Mouse (Mus musculus) T-cell, adult 2 months (primary cell): ENCODE results near the gene Tmem161b.
"Not testable (repeated sequence)": the region's sequence is repeated elsewhere in the genome, so short reads cannot be mapped to it uniquely, and the experiment has no call there.

Source experiments
- DNase-seq: peaks from one replicate; pipeline ENCODE4 v3.0.0; 2022; ENCODE audit warnings: low spot score

Tmem161b gene

DNA sequence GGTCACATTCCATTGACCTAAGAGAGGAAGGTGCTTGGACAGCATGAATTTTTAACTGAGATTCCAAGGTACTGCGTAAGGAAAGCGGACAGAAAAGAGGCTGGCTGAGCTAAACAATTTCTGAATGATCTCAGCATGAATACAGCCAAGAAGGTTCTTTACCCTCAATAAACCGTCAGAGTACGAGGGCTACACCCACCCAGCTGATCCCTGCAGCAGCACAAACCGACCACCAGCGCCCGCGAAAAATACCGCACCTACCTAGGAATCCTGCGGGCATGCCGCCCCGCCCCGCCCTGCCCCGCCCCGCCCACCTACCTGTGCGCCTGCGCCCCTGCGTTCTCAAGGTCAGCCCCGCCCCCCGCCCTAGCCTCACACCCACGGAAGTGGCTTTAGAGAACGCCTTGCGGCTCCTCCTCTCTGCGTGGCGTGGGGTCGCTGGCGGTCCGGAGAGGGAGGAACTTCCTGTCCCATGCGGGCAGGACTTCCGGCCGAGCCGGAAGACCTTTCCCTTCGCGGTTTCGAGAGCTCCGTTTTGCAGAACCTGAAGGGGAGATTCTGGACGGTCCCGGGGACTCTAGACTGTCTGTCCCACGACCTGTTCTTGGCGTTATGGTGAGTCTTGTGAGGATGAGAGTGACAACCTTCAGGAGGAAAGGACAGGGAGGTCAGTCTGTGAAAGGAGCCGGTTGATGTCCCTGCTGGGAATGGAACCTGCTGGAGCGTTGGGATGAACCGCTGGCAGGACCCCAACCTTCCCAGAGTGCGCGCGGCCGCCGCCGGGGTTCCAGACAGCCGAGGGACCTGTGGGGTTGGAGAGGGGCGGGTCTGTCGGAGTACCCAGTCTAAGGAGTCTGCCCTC is at the start of gene Tmem161b:
TSS of gene Tmem161b (plus strand) at position 477 of the 862 bp plus-strand sequence.
- peak; percentile 79 for DNase-seq

- DNase-seq, result not testable (repeated sequence)
Observed at GRCm38 (mm10) chr13:84185835-84186234, 36.3 kb upstream of the Tmem161b start.

GRCm38 (mm10) chr13:84192723-84193122 is 29.4 kb upstream of the Tmem161b start:
- DNase-seq, result no peak

- no peak for DNase-seq
Observed at GRCm38 (mm10) chr13:84222682-84222992, 541 bp downstream of the Tmem161b start.

- no peak for DNase-seq
Observed at GRCm38 (mm10) chr13:84223018-84223417, 922 bp downstream of the Tmem161b start.

- DNase-seq, result no peak
Observed at GRCm38 (mm10) chr13:84234019-84234418, 11.9 kb downstream of the Tmem161b start.

- no peak for DNase-seq
Observed at GRCm38 (mm10) chr13:84236768-84237167, 14.7 kb downstream of the Tmem161b start.

DNA sequence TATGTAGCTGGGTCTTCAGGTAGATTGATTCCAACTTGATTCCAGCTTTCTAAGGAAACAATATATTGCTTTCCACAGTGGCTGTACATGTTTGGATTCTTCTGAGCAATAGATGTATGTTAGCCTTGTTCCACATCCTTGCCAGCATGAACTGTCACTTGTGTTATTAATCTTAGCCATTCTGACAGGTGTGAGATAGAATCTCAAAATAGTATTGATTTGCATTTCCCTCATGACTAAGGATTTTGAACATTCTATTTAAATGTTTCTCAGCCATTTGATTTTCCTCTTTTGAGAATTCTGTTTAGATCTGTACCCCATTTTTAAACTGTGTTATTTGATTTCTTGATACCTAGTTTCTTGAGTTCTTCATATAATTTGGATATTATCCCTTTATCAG is 16.1 kb downstream of the Tmem161b start:
- no peak for DNase-seq

DNA sequence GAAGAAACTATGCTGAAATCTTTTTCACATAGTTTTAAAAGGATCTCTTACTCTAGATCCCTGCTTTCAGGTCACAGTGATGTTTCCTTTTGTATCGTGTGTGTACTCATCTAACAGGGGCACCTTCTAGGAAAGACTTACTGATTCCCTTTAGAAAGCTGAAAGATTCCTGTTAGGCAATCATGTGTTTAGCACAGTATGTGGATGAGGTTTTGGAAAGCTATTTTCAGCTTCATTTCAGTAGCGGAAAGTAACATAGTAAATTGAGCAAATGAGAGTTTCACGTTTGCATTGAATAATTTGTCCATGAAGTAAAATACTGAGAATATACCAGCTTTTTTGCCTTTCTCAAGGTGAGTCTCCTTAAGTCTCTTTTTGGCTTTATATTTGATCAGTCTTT is 26.0 kb downstream of the Tmem161b start:
- DNase-seq, result no peak

DNA sequence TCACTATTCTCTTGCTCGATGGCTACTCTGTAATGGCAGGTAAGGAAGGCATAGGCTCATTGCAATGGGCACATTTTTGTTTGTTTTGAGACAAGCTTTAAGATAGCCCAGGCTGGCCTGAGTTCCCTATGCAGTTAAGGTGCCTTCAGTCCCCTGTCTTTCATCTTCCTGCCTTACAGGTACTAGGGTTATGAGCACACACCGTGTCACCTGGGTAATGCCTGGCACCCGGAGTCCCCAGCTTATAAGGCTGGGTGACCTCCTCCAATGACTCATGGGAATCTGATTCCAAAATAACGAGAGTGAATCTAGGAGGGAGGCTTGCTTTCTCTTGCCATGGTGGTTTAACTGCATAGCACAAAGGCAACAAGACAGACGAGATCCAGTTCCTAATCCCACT is 29.2 kb downstream of the Tmem161b start:
- no peak for DNase-seq

GRCm38 (mm10) chr13:84255047-84255446 is 33.0 kb downstream of the Tmem161b start:
- no peak for DNase-seq

DNA sequence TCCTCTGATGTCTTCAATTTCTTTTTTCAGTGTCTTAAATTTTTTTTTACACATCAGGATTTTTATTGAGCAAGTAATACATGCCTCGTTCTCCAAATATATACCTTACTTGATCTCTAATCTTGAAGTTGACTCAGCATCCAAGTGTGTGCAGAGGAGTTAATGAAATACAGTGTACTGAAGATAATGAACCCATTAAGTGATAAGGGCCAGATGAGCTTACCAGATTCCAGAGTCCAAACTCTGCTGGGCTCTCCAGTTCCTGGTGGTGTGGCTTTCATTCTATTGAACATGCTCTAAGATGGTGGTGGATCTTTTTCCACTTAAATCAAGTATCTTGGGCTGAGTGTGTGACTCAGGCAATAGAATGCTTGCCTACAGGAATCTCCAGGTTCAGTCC is 42.3 kb downstream of the Tmem161b start:
- not testable (repeated sequence) for DNase-seq

DNA sequence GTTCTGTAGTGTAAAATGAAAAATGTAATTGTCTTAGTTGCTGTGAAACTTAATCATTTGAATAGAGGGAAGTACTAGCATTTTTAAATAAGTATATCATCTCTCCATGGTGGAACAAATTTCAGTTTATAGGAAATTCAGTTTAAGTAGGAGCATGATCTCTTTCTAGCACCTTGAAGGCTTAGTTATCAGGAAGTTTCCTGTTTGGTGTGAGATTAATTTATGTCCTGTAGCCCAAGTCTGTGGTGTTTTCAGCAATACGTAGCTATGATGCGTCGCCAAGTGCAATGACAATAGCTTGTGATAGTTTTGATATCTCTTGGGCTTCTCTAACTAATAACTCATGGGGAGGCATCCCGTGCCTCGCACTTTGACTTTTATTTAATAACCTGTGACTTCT is 54.1 kb downstream of the Tmem161b start:
- no peak for DNase-seq

DNA sequence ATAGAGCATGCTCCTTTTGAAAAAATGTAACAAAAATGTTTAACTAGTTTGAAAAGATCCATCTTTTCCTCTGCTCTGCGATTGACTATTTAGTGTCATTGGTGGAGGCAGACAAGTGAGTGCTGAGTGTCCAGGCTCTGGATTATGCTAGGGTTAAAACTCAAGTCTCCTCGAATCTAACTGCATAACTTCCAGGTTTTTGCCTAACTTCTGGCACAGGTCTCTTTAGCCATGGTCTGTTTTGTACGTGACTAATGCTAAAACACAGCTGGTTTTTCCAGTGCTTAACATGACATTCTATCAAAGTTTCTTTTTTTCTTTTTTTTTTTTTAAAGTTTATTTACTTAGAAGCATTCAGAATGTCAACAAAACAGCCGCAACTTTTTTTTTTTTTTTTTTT is 58.3 kb downstream of the Tmem161b start:
- DNase-seq, result no peak

DNA sequence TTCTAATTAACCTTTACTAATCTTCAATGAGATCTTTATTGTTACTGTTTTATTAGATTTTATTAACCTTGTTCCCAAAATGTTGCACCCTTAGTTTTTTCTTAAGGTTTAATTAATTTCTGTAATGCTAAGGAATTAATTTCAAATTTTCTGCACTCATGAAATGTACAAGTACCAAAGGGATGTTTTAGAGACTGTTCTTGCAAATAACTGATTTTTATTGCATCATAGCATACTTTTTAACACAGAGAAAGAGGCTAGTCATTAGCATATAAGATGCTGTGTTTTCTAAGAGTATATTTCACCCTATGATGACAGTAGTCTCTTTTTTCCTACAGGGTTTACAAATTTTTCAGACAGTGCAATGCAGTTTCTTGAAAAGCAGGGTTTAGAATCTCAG is 60.9 kb downstream of the Tmem161b start:
- no peak for DNase-seq

DNA sequence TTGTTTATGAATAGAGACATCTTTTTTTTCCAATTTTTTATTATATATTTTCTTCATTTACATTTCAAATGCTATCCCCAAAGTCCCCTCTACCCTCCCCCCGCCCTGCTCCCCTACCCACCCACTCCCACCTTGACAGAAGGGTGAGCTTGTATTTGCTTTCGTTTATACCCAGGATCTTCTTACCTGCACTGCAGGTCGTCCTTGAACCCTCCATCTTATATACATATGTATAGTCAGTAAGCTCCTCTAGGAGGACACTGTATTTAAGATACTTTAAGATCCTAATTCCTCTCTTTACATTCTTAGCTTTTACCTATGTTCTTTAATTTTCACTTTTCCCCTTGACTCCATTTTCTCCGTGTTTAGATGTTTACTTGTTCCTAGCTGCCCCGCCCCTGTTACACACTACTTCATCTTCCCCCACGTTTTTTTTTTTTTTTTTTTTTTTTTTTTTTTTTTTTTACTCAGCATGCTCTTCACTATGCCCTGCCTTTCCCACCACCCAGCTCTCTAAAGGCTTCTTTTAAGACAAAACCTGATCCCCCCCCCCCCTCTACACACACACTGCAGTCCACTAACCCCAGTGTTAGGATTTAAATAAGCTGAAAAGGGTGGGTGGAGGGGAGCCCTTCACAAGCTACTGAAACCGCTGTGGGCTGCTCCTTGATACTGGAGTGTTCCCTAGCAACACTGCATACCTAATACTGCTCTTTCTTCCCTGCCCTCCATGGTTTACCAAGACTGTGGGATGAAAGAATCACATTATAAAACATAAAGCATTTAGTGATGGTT is 62.9 kb downstream of the Tmem161b start:
- no peak for DNase-seq

GRCm38 (mm10) chr13:84285559-84285945 is 63.5 kb downstream of the Tmem161b start:
- no peak for DNase-seq

DNA sequence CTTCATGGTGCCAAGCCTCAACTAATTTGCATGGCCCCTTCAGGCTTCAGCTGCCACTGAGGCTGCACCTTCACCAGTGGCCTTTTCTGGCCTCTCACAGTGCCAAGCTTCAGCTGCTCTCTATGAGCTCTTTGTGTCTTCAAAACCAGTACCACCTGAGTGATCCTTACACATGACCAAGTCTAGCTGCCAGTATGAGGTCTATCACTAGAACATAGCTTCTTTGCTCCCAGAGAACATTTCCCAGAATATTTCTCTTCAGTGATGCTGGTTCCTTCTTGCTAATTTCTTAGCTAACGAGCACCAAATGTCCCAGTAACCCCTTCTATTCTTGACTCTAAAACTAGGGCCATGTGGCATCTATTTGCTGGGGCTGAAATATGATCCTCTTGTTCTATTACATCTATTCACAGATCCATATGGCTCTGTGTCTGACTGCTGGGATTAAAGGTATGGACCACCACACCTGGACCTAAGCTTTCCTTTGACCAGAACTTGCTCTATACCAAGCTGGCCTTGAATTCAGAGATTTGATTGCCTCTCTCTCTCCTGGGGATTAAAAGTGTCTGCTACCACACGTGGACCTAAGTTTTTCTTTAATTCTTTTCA is 77.5 kb downstream of the Tmem161b start:
- no peak for DNase-seq

- DNase-seq, result no peak
Observed at GRCm38 (mm10) chr13:84343272-84343671, 121.2 kb downstream of the Tmem161b start.

DNA sequence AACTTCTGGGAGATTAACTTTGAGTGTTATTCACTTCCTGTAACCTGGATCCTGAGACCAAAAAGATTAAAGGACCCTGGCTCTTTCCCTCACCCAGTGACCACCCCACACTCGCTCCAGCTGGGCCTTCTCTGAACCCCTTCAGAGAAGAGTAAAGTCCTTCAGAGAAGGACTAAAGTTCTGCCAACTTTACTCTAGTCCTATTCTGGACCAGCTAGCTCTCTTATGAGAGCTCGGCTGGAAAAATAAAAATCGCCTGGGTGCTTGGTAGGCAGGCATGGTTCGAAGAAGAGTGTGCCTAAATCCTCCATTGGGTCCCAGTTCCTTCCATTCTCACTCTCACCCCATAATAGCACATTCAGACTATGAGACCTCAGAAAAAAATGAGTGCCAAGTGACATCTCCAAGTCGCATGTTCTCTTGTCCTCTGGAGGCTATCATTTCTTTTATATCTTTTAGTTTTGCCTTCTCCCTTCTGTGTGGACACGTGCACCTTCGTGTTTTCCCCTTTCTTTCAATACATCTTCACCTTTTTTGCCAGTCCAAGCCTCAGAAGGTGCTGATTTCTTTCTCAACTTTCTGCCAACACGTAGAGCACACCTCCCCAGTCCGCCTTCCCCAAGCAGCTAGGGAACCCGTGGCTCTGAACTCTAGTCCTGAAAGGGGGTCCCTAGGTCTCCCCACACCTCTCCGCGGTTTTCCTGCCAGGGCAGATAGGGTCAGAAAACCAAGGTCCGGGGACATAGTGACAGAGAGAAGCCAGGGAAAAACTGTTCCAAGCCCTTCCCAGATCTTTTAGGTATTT is 121.8 kb downstream of the Tmem161b start:
- DNase-seq, result no peak

GRCm38 (mm10) chr13:84344711-84345110 is 122.6 kb downstream of the Tmem161b start:
- DNase-seq, result no peak

DNA sequence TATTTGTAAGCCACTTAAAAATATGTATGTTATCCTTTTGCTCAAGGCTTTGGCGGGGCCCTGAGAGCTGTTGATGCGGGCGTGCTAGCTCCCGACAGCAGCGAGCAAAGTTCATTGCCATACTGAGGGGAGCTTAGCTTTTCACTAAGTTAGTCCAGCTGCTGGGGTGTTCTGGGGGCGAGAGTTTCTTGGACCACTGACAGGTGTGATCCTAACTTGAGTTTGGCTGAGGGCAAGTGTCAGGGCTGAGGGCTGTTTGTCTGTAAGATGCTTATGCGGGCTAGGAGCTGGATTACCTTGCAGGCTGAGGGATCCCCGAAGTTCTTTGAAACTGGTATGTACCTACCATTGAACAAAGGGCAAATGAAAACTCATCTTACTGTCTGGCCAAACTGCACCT is 123.0 kb downstream of the Tmem161b start:
- DNase-seq, result no peak
